Mouse (Mus musculus): ENCODE measurements around the gene Gm3238. TPM values are rescaled to one million over a fixed set of nuclear protein-coding genes. Genes with fewer than 3 reads are reported as not detected.
A peak's percentile ranks its signal among the peaks of the same experiment; 100 is the strongest.
"Not testable (repeated sequence)": the region's sequence is repeated elsewhere in the genome, so short reads cannot be mapped to it uniquely, and the experiment has no call there.

The Gm3238 gene
- total RNA-seq (2021), result not detected
- long read RNA-seq, experiment 1, result 0 reads
- long read RNA-seq, experiment 2, result 0 reads

DNA sequence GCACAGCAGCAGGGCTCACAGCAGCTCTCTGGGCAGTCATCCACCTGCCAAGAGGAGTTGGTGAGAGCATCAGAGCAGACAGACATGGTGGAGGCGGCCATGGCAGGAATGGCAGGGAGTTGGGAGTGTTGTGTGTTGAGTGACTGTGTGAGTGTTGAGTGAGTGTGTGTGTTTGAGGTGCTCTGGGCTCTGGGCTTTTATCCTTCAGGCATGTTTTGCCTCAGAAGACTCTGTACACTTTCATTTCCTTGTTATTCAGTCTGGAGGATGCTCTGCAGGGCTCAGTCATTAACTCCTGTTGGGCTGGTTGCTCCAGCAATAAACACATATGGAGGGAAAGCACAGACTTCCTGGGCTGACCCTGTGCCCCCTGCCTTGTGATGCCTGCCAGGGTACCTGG lies at the start of gene Gm3238:
TSS of gene Gm3238 (minus strand) at position 101 of the 400 bp plus-strand sequence.
- DNase-seq (ENCODE audit: low spot score in 2 of 2); intact Hi-C loops (cut with DNase I): not testable (repeated sequence)

DNA sequence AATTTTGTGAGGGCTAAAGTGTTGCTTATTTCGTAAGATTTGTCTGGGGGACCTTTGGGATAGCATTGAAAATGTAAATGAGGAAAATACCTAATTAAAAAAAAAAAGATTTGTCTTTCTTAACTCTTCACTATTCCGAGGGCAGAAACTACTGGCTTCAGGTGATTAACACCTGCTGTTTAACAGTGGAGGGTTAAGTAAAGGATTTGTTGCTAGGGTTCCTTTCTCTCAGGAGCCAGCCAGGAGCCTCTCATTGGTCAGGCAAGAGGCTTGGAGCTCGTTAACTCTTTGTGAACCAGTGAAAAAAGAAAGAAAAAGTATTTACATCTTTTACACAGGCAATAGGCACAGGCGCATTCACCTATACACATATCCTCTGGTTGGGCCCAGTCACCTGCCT lies 48.1 kb upstream of the Gm3238 start:
- no peak for DNase-seq (ENCODE audit: low spot score in 2 of 2)
- intact Hi-C loops (cut with DNase I), result no loop called here

- intact Hi-C loops (cut with DNase I), result no loop called here
- DNase-seq (ENCODE audit: low spot score in 2 of 2), result no peak
Observed at GRCm38 (mm10) chr10:77818523-77818922, 47.4 kb upstream of the Gm3238 start.

DNA sequence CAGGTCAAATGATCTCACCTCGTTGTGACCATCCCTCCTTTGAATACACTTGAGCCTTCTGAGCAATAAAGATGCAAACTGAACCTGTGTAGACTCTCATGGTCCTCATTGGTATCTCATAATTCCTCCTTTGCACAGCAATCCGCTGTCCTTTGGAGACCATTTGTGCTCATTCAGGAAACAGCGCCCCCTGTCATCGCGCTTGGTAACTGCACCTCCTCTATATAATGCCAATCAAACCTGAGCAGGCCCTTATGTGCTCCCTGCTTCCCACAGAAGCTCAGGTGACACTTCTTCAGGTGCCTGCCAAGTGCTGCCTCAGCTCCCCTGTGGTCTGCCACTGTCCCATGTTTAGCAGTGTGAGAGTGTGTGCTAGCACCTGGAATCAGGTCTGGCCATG lies 44.4 kb upstream of the Gm3238 start:
- DNase-seq (ENCODE audit: low spot score in 2 of 2), result peak in 1 of 2 experiments; percentile 36
- intact Hi-C loops (cut with DNase I), result no loop called here

GRCm38 (mm10) chr10:77814382-77814781 lies 43.3 kb upstream of the Gm3238 start, which contains the start of gene Gm2696:
TSS of gene Gm2696 (plus strand) at chr10:77814682.
- no peak for DNase-seq (ENCODE audit: low spot score in 2 of 2)
- intact Hi-C loops (cut with DNase I), result no loop called here

DNA sequence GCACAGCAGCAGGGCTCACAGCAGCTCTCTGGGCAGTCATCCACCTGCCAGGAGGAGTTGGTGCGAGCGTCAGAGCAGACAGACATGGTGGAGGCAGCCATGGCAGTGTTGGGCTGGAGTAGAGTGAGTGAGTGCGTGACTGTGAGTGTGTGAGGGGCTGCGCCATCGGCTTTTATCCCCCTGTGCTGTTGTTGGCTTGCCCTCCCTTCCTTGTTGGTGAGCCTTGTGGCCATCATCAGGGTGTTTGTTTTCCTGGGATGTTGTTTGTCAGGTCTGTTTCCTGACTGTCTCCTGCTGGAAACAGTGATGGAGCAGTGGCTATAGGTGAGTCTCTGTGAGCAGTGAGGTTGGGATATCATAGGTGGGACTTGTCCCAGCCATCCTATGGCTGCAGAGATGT lies 40.6 kb upstream of the Gm3238 start, which contains the start of gene Gm9507:
TSS of gene Gm9507 (minus strand) at position 101 of the 400 bp plus-strand sequence.
- intact Hi-C loops (cut with DNase I), result no loop called here

DNA sequence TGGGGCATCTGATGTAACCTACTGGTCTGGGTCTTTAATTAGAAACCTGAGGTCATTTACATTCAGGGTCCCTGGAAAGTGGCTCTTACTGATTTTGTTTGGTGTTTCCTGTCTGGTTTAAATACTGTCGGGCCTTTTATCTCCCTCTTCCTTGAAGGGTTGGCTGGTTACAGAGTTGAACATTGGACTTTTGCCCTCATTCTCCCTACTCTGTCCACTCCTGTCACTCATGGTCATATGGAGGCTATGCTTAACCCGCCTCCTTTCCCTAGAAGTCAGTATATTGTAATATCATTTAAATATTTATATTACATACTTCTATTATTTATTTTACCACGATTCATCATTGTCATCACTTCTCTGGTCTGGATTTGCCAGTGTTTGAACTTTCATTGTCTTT lies 33.0 kb upstream of the Gm3238 start:
- intact Hi-C loops (cut with DNase I), result no loop called here

More for the DNA sequence above, 40.6 kb upstream of the Gm3238 start, which contains the start of gene Gm9507:
- DNase-seq (ENCODE audit: low spot score in 2 of 2), result no peak

GRCm38 (mm10) chr10:77798921-77799508 lies 27.9 kb upstream of the Gm3238 start, which contains the start of gene Gm19668:
TSS of gene Gm19668 (minus strand) at chr10:77799133.
- no peak for DNase-seq (ENCODE audit: low spot score in 2 of 2)
- intact Hi-C loops (cut with DNase I), result no loop called here

More for the DNA sequence above, 33.0 kb upstream of the Gm3238 start:
- DNase-seq (ENCODE audit: low spot score in 2 of 2), result no peak

GRCm38 (mm10) chr10:77798164-77798920 lies 27.2 kb upstream of the Gm3238 start:
- DNase-seq (ENCODE audit: low spot score in 2 of 2); intact Hi-C loops (cut with DNase I): not testable (repeated sequence)

DNA sequence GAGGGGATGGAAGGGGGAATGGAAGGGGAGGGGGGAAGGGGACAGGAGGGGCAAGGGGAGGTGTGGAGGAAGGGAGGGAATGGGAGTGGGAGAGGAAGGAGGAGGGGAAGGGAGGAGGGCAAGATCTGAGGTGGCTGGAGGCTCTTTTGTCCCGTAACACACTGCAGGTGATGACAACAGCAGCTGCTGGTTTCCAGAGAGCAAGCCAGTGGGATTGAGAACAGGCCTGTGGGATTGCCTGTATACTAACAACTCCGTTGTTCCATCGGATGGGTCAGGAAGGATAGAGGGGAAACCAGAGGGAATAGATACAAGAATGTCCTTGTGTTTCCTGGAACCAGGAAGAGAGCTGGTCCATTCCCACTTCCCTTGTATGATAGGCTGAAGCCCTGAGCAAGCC lies 26.6 kb upstream of the Gm3238 start:
- DNase-seq (ENCODE audit: low spot score in 2 of 2), result no peak
- intact Hi-C loops (cut with DNase I), result no loop called here

- no peak for DNase-seq (ENCODE audit: low spot score in 2 of 2)
- intact Hi-C loops (cut with DNase I), result no loop called here
Observed at GRCm38 (mm10) chr10:77794976-77795375, 23.9 kb upstream of the Gm3238 start, which contains the start of gene Gm9639. TSS of gene Gm9639 (minus strand) at chr10:77795076.

- no peak for DNase-seq (ENCODE audit: low spot score in 2 of 2)
- intact Hi-C loops (cut with DNase I), result no loop called here
Observed at GRCm38 (mm10) chr10:77788621-77789020, 17.5 kb upstream of the Gm3238 start.

DNA sequence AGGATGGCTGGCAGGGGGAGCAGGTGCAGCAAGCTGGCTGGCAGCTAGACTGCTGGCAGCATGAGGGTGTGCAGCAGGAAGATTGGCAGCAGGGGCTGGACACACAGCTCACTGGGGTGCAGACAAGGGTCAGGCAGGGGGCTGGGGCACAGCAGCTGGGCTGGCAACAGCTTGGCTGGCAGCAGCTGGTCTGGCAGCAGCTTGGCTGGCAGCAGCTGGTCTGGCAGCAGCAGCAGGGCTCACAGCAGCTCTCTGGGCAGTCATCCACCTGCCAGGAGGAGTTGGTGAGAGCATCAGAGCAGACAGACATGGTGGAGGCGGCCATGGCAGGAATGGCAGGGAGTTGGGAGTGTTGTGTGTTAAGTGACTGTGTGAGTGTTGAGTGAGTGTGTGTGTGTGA lies 16.8 kb upstream of the Gm3238 start, which contains the start of gene Gm7137:
TSS of gene Gm7137 (minus strand) at position 325 of the 400 bp plus-strand sequence.
- intact Hi-C loops (cut with DNase I); DNase-seq (ENCODE audit: low spot score in 2 of 2): not testable (repeated sequence)

GRCm38 (mm10) chr10:77783396-77783795 lies 12.3 kb upstream of the Gm3238 start:
- intact Hi-C loops (cut with DNase I); DNase-seq (ENCODE audit: low spot score in 2 of 2): not testable (repeated sequence)

GRCm38 (mm10) chr10:77782442-77782841 lies 11.3 kb upstream of the Gm3238 start, which contains the start of gene Gm3250:
TSS of gene Gm3250 (minus strand) at chr10:77782542.
- DNase-seq (ENCODE audit: low spot score in 2 of 2); intact Hi-C loops (cut with DNase I): not testable (repeated sequence)

GRCm38 (mm10) chr10:77776844-77777243 lies 5.7 kb upstream of the Gm3238 start, which contains the start of gene Gm7138:
TSS of gene Gm7138 (minus strand) at chr10:77776944.
- intact Hi-C loops (cut with DNase I); DNase-seq (ENCODE audit: low spot score in 2 of 2): not testable (repeated sequence)

GRCm38 (mm10) chr10:77772142-77772541 lies 1.0 kb upstream of the Gm3238 start:
- intact Hi-C loops (cut with DNase I); DNase-seq (ENCODE audit: low spot score in 2 of 2): not testable (repeated sequence)

DNA sequence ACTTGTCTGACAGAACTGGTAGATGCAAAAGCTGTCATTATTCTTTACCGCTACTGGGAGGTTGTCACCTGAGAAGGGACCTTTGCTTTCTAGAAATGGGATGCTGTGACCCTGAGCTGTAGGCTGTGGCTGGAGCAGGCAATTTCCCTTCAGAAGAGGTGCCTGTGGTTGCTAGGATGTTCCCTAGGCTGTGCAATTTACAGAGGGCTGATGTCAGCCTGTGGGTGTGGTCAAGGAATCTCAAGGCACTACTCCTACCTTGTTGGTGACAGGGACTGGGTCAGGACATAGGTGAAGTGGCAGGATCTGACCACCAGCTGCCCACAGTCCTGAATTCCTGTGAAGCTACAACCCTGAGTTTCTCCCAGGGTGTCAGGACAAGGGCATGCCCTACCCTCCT lies 1.4 kb downstream of the Gm3238 start:
- intact Hi-C loops (cut with DNase I), result no loop called here
- no peak for DNase-seq (ENCODE audit: low spot score in 2 of 2)

- DNase-seq (ENCODE audit: low spot score in 2 of 2); intact Hi-C loops (cut with DNase I): not testable (repeated sequence)
Observed at GRCm38 (mm10) chr10:77759582-77759981, 11.5 kb downstream of the Gm3238 start, which contains the start of gene Gm3233. TSS of gene Gm3233 (minus strand) at chr10:77759682.

DNA sequence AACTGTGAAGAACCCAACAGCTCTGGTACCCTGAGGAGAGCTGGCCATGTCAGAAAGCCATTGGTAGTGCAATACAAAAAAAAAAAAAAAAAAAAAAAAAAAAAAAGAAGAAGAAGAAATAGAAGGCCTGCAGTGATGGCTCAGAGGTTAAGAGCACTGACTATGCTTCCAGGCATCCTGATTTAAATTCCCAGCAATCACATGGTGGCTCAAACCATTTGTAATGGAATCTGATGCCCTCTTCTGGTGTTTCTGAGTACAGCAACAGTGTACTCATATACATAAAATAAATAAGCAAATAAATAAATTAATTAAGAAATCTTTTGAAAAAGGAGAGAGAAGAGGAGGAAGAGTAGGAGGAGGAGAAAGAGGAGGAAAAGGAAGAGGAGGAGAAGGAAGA lies 17.7 kb downstream of the Gm3238 start:
- no peak for DNase-seq (ENCODE audit: low spot score in 2 of 2)
- intact Hi-C loops (cut with DNase I), result no loop called here

All from left cerebral cortex, postnatal 14 days (tissue).